Mouse (Mus musculus) limb, embryonic 11.5 days (tissue): ENCODE results near the gene 2210407C18Rik. TPM values are rescaled to one million over a fixed set of nuclear protein-coding genes. Genes with fewer than 3 reads are reported as not detected.
A peak's percentile ranks its signal among the peaks of the same experiment; 100 is the strongest.

Experiments used
- ATAC-seq: fragments of 200-750 bp; cut with Nextera tagmentation; 2 replicates; pipeline ENCODE4 v1.8.0; 2017; ENCODE audit warnings: low read depth; ENCODE audit not compliant: insufficient number of reproducible peaks, low FRiP score, low TSS enrichment
- DNase-seq: peaks from one replicate; pipeline ENCODE4 v3.0.0-alpha.2; 2015; ENCODE audit warnings: low spot score
- H3K27ac ChIP-seq: fragments of 300-500 bp; sonication (generic); replicated peaks from 2 replicates; pipeline ENCODE4 v1.5.1; 2014; ENCODE audit warnings: low read depth, mild to moderate bottlenecking, low read length
- H3K27me3 ChIP-seq: fragments of 300-500 bp; sonication (generic); 2 replicates; pipeline ENCODE4 v1.6.1; 2014; ENCODE audit warnings: mild to moderate bottlenecking, low read length, mixed read lengths; ENCODE audit not compliant: control insufficient read depth, insufficient read depth
- H3K36me3 ChIP-seq: fragments of 300-500 bp; sonication (generic); 2 replicates; pipeline ENCODE4 v1.6.1; 2014; ENCODE audit warnings: mild to moderate bottlenecking, low read length, moderate library complexity, mixed read lengths; ENCODE audit not compliant: control insufficient read depth, insufficient read depth
- H3K4me1 ChIP-seq: fragments of 300-500 bp; sonication (generic); 2 replicates; pipeline ENCODE4 v1.6.1; 2014; ENCODE audit warnings: low read length, mixed read lengths; ENCODE audit not compliant: control insufficient read depth, insufficient read depth
- H3K4me2 ChIP-seq: fragments of 300-500 bp; sonication (generic); 2 replicates; pipeline ENCODE4 v1.6.1; 2014; ENCODE audit warnings: low read depth, mild to moderate bottlenecking, moderate library complexity; ENCODE audit not compliant: severe bottlenecking
- H3K4me3 ChIP-seq: fragments of 300-500 bp; sonication (generic); 2 replicates; pipeline ENCODE4 v1.5.1; 2014; ENCODE audit warnings: low read depth, low read length
- H3K9ac ChIP-seq: fragments of 300-500 bp; sonication (generic); 2 replicates; pipeline ENCODE4 v1.6.1; 2014; ENCODE audit warnings: mild to moderate bottlenecking, low read length
- H3K9me3 ChIP-seq: fragments of 300-500 bp; sonication (generic); 2 replicates; pipeline ENCODE4 v1.6.1; 2016; ENCODE audit warnings: low read length; ENCODE audit not compliant: control insufficient read depth
- WGBS: fragments of 180-500 bp; shearing (Covaris S2); extraction: QIAGEN DNeasy Blood & Tissue Kit; methylation state at CpG from one replicate; pipeline ENCODE4 v1.1.7; 2014; 5-methylcytosine and 5-hydroxymethylcytosine counted together
- polyA plus RNA-seq: library from polyadenylated mRNA; unstranded; fragments of >200 nt; fragmentation: Nextera tagmentation; extraction: Ambion mirVana; gene quantifications from 2 replicates; pipeline ENCODE4 v1.2.1, GENCODE M21; 2014

The 2210407C18Rik gene
- polyA plus RNA-seq, 1 experiment from 2014 or later: not detected

GRCm38 (mm10) chr11:58587898-58588348 lies 28.0 kb downstream of the 2210407C18Rik start:
- DNase-seq (peak; percentile 58), ATAC-seq (no peak)
- H3K9me3 ChIP-seq: no peaks in the 10 kb centered on the region
- no peak overlapping the region for H3K4me2 ChIP-seq
- H3K27ac ChIP-seq: no peak overlapping the region
- H3K4me1 ChIP-seq: no peaks in the 10 kb centered on the region
- no peak overlapping the region for H3K9ac ChIP-seq
- no peaks in the 10 kb centered on the region for H3K27me3 ChIP-seq
- H3K36me3 ChIP-seq: no peaks in the 10 kb centered on the region
- no peak overlapping the region for H3K4me3 ChIP-seq
- WGBS: 68% methylated on average over 7 of the region's 7 CpGs

GRCm38 (mm10) chr11:58578636-58579035 lies 37.2 kb downstream of the 2210407C18Rik start:
- no peak overlapping the region for H3K4me2 ChIP-seq
- no peaks in the 10 kb centered on the region for H3K4me1 ChIP-seq
- no peaks in the 10 kb centered on the region for H3K36me3 ChIP-seq
- H3K9ac ChIP-seq: no peak overlapping the region
- H3K9me3 ChIP-seq: no peaks in the 10 kb centered on the region
- no peaks in the 10 kb centered on the region for H3K27me3 ChIP-seq
- DNase-seq: no peak
- ATAC-seq: no peak
- H3K4me3 ChIP-seq: no peak overlapping the region
- WGBS: 77% methylated on average over 8 of the region's 8 CpGs
- no peak overlapping the region for H3K27ac ChIP-seq

DNA sequence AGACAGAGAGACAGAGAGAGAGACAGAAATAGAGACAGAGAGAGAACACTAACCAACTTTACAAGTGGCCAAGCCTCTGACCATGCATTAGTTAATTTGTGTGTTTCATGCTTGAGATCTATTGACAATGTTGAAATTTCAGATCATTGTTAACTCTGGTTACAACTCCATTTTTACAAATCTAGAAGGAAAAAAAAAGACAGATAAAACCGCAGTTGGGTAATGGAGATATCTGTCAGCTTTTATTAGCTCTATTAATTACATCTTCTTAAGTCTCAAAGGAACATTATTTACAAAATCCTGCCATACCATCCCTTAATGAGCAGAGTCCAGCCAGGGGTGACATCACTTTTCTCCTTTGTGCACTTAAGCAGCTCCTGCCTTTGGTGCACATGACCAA lies 38.4 kb downstream of the 2210407C18Rik start, which contains the start of gene Olfr325:
Gene Olfr325, plus strand, starts transcription at position 301 of the 400 bp plus-strand sequence.
- H3K27ac ChIP-seq: no peak within 1 kb of the TSS
- no peaks in the 10 kb centered on the region for H3K36me3 ChIP-seq
- DNase-seq: no peak
- H3K9me3 ChIP-seq: no peaks in the 10 kb centered on the region
- no peak within 1 kb of the TSS for H3K9ac ChIP-seq
- ATAC-seq: no peak
- H3K4me1 ChIP-seq: no peaks in the 10 kb centered on the region
- no peak within 1 kb of the TSS for H3K4me2 ChIP-seq
- H3K4me3 ChIP-seq: no peak within 1 kb of the TSS
- H3K27me3 ChIP-seq: no peaks in the 10 kb centered on the region
- WGBS: 81% methylated on average over 1 of the region's 1 CpGs

- DNase-seq (no peak), ATAC-seq (no peak)
- Histone ChIP-seq H3K4me2 (no peak within 1 kb of the TSS), H3K27me3 (no peaks in the 10 kb centered on the region), H3K4me1 (no peaks in the 10 kb centered on the region), H3K9ac (no peak within 1 kb of the TSS), H3K36me3 (no peaks in the 10 kb centered on the region), H3K27ac (no peak within 1 kb of the TSS), H3K4me3 (no peak within 1 kb of the TSS), H3K9me3 (no peaks in the 10 kb centered on the region)
- 82% methylated on average over 5 of the region's 5 CpGs for WGBS
These were observed 45.5 kb downstream of the 2210407C18Rik start, which contains the start of gene Olfr224 for GRCm38 (mm10) chr11:58570405-58570804. Gene Olfr224, minus strand, starts transcription at chr11:58570553.

Other genes starting within 250 kb of the 2210407C18Rik start
- not detected in 2 replicates for gene Lypd8, start 237.0 kb downstream of the 2210407C18Rik start, polyA plus RNA-seq
- 0.28 TPM in 1 of 2 replicates, not detected in the other for gene 1810065E05Rik, start 195.0 kb downstream of the 2210407C18Rik start, polyA plus RNA-seq
- not detected in 2 replicates for gene Gm12253, start 183.5 kb downstream of the 2210407C18Rik start, polyA plus RNA-seq
- gene Lypd9, start 163.2 kb downstream of the 2210407C18Rik start, polyA plus RNA-seq: not detected in 2 replicates
- gene Olfr30, start 153.8 kb downstream of the 2210407C18Rik start, polyA plus RNA-seq: not detected in 2 replicates
- not detected in 2 replicates for gene Olfr332, start 123.5 kb downstream of the 2210407C18Rik start, polyA plus RNA-seq
- gene Olfr331, start 113.5 kb downstream of the 2210407C18Rik start, polyA plus RNA-seq: not detected in 2 replicates
- gene Olfr330, start 81.2 kb downstream of the 2210407C18Rik start, polyA plus RNA-seq: not detected in 2 replicates
- gene Olfr329-ps, start 69.7 kb downstream of the 2210407C18Rik start, polyA plus RNA-seq: not detected in 2 replicates
- gene Olfr328, start 60.4 kb downstream of the 2210407C18Rik start, polyA plus RNA-seq: 0.09 TPM in 1 of 2 replicates, not detected in the other
- not detected in 2 replicates for gene Olfr224, start 45.5 kb downstream of the 2210407C18Rik start, polyA plus RNA-seq
- gene Olfr325, start 38.3 kb downstream of the 2210407C18Rik start, polyA plus RNA-seq: not detected in 2 replicates
- gene Olfr324, start 21.0 kb downstream of the 2210407C18Rik start, polyA plus RNA-seq: not detected in 2 replicates
- not detected in 2 replicates for gene Olfr323, start 14.4 kb upstream of the 2210407C18Rik start, polyA plus RNA-seq
- gene Trim58, start 24.4 kb upstream of the 2210407C18Rik start, polyA plus RNA-seq: 0.08 and 0.38 TPM in 2 replicates
- not detected in 2 replicates for gene Olfr322, start 42.7 kb upstream of the 2210407C18Rik start, polyA plus RNA-seq
- gene Olfr320, start 65.0 kb upstream of the 2210407C18Rik start, polyA plus RNA-seq: not detected in 2 replicates
- gene Olfr319, start 83.1 kb upstream of the 2210407C18Rik start, polyA plus RNA-seq: not detected in 2 replicates
- not detected in 2 replicates for gene Olfr318, start 107.9 kb upstream of the 2210407C18Rik start, polyA plus RNA-seq
- 0.07 TPM in 1 of 2 replicates, not detected in the other for gene Olfr317, start 123.1 kb upstream of the 2210407C18Rik start, polyA plus RNA-seq
- not detected in 2 replicates for gene Olfr316, start 136.7 kb upstream of the 2210407C18Rik start, polyA plus RNA-seq
- not detected in 2 replicates for gene Olfr315, start 157.1 kb upstream of the 2210407C18Rik start, polyA plus RNA-seq
- gene Olfr314, start 166.9 kb upstream of the 2210407C18Rik start, polyA plus RNA-seq: not detected in 2 replicates
- not detected in 2 replicates for gene Fam183b, start 185.9 kb upstream of the 2210407C18Rik start, polyA plus RNA-seq
- gene Olfr313, start 198.9 kb upstream of the 2210407C18Rik start, polyA plus RNA-seq: not detected in 2 replicates
- gene Olfr312, start 213.2 kb upstream of the 2210407C18Rik start, polyA plus RNA-seq: not detected in 2 replicates
- gene Olfr311, start 223.2 kb upstream of the 2210407C18Rik start, polyA plus RNA-seq: not detected in 2 replicates
- 12.0 and 15.2 TPM in 2 replicates for gene Gm12258, start 231.1 kb upstream of the 2210407C18Rik start, polyA plus RNA-seq